Mouse (Mus musculus) hindlimb bud, embryonic 11.5 days (tissue): Measurements from ENCODE around the gene Selenon.

ENCODE experiments used
- DNase-seq: peaks from one replicate; pipeline ENCODE4 v3.0.0-alpha.2; 2012; ENCODE audit warnings: low read depth, low spot score; ENCODE audit errors: extremely low spot score

Selenon gene

GRCm38 (mm10) chr4:134578407-134578806 lies 26.4 kb upstream of the Selenon start:
- DNase-seq = no peak

DNA sequence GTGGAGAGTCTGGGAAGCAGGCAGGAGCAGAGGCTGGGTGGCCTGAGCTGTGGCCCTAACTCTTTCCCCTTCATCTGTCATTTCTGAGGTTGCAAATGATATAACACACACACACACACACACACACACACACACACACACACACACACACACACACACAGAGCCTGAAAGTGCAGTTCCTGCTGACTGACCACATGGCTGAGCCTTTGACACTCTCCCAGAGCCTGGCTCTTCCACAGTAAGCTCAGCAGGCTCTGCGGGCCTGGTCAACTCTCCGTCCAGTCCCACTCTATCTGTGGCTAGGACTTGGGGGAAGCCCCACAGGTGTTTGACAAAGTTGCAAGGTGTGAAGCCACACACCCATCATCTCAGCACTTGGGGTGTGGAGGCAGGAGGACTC lies 25.3 kb upstream of the Selenon start:
- no peak for DNase-seq

- DNase-seq = no peak
Observed at GRCm38 (mm10) chr4:134575486-134575885, 23.5 kb upstream of the Selenon start.

DNA sequence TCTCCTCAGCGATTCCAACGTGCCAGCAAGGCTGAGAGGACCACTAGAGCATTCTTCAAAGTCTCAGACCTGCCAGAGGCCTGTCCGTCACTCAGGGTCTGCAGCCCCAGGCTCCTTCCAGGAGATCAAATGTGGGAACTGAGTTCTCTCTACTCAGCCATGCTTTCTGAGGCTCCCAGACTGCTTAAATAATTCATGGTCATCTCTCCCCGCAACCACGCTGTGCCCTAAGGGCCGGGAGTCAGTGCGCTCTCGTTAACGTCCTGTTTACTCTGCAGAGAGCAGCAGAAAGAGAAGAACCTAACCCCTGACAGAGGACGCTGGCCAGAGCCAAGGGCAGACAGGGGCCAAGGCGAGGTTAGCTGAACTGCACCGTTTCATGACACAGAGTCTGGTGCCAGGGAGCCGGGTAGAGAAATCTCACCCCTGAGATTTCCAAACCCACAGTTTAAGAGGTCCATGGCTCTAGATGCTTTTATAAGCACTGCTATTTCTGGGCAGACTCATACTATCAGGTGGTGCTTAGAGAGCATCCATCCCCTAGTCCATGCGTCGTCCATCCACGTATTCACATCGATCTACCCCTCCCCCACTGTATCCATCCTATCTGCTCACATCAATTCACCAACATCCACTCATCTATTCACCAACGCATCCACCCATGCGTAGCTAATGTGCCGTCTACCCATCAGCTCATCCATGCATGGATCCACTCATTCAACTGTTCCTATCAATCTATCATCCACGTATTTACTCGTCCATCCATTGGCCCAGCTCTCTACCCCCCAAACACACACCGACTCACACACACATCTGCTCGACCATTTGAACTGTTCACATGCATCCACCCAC lies 20.7 kb upstream of the Selenon start:
- DNase-seq = no peak

DNA sequence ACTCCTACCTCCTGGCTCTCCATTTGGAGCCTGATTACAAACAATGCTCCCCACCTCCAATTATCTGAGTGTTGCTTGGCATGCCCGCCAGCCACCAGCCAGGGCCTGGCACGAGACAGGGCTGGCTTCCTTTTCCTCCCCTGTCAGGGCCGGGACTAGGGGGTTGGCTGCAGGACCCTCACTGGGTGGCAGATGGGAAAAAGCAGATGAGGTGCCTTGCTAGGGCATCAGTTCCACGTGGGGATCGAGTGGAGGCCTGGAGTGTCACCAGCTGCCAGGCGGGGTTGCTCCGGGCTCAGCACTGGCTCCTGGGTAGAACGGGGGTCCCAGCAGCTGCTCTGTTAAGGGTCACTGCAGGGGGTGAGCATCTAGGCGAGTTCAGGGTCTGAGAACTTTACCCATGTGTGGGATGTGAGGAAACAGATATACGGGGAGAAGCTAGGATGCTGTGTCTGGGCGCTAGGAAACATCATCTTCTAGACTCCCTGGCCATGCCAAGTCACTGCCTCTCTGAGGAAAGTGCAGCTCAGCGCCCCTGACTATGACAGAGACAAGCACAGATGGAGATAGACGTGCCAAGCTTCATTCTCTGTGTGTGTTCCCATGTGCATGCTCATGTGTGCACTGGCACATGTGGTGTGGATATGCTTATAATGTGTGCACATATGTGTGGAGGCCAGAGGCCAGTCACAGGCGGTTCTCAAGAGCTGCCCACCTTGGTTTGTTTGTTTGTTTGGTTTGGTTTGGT lies 18.9 kb upstream of the Selenon start:
- DNase-seq = no peak

- DNase-seq = no peak
Observed at GRCm38 (mm10) chr4:134569831-134570230, 17.9 kb upstream of the Selenon start.

DNA sequence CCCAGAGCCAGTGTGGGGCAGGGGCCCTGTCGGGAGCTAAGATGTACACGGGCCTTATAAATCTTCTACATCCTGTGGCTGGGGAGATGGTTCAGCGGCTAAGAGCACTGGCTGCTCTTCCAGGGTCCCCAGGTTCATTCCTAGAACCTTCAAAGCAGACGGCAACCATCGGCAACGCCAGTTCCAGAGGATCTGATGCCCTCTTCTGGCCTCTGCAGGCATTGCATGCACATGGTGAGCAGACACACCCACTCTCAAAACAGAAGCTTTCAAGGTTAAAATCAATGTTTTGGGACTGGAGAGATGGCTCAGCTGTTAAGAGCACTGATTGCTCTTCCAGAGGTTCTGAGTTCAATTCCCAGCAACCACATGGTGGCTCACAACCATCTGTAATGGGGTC lies 17.2 kb upstream of the Selenon start:
- no peak for DNase-seq

DNA sequence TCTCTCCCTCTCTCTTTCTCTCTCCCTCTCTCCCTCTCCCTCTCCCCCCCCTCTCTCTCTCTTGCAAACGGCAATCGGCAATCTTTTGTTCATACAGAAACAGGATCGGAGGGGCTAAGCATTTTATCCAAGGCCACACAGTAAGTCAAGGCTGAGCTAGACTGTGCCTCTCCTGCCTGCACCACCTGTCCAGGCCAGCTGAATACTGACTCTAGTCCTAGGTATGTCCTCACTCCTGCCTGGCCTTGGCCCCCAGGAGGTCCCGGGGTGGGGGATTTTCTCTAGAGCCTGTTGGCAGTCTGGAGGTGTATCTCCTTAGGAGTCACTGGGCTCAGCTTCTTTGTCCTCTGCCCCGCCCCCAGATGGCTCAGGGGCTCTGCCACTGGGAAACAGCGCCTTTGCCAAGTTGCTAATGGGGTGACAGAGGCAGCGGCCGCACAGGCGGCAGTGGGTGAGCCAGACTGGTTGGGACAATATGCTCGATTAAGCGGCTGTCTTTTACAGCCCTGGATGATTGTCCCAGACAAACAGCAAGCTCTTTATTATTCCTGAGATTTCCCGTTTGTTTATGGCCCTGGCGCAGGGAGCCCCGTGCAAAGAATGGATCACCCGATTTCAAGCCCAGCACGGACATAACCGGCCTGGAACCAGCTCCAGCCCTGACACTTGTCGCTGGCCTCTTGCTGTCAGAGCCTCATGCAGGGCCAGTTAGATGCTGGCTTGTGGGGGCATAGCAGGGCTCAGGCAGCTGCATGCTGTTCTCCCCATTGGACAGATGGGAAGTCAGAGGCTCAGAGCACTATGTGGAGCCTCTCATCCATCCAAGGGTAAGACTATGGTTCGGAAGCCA lies 15.6 kb upstream of the Selenon start:
- no peak for DNase-seq

DNA sequence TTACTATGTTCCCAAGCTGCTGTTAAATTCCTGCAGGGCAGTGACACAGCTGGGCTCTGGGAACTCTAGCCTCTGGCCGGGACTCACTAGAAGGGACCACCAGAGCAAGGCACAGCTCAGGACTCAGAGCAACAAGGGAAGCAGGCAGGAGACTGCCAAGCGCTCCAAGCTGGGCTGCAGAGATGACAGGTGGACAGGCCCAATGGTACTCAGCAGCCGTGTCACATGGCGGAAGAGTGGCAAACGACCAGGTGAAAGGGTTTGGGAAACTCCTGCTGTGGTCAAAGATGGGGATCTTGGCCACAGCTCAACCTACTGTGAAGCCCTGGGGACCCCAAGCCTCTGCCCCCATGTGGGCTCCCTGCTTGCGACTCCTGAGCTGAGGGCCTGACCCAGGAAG lies 12.1 kb upstream of the Selenon start:
- no peak for DNase-seq

- no peak for DNase-seq
Observed at GRCm38 (mm10) chr4:134563624-134564023, 11.7 kb upstream of the Selenon start.

DNA sequence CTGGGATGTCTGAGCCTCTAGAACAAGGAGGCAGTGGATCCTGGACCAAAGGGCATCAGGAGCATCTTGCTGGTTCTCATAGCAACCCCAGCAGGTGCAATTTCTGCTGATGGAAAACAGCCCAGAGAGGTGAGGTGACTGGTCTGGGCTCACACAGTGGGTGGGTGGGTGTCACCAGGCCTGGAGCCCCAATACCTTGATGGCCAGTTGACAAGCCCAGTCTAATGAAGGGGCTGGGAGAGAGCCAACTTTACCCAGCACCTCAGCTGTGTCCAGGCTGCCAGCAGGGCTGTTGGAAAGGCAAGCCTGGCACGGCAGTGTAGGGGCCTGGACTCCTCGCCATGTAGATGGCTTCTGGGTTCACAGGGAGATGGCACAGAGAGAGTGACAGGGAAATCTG lies 10.0 kb upstream of the Selenon start:
- DNase-seq = no peak

DNA sequence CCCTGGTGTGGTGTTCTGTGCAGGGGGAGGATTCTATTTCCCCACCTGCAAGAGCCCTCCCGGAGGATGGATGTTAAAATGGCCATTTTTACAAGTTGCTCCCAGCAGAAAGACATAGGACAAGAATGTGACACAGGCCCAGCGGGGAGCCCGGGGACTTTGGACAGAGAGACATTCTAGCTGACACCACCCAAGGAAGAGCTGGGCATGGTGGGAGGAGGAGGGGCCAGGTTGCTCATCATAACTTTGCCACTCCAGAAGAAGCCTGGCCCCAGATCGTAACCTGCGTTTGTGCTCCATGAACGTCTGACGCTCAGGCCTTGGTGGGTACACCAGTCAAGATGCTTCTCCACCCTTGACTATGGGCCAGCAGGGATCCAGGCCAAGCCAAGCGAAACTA lies 8.7 kb upstream of the Selenon start:
- DNase-seq = no peak

DNA sequence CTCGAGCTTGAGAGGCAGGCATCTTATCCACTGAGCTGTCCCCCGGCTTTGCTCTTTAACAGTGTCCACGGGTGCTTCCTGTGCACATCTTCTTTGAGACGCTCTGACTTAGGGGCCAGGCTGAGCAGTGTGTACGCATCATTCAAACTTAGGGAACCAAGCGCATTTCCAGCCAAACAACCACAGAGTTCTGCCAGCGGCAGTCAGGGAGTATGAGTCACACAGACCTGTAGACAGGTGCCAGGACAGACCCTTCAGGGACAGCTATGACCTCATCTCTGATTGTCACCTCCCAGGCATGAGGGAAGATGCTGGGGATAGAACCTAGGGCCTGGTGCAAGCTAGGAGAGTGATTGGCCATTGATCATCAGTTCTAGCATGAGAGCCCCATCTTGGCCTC lies 7.2 kb upstream of the Selenon start:
- DNase-seq = no peak

- DNase-seq = no peak
Observed at GRCm38 (mm10) chr4:134558570-134559113, 6.7 kb upstream of the Selenon start.

- no peak for DNase-seq
Observed at GRCm38 (mm10) chr4:134557626-134558249, 5.8 kb upstream of the Selenon start.

GRCm38 (mm10) chr4:134555956-134556580 lies 4.1 kb upstream of the Selenon start:
- no peak for DNase-seq

GRCm38 (mm10) chr4:134553631-134554030 lies 1.7 kb upstream of the Selenon start:
- no peak for DNase-seq

DNA sequence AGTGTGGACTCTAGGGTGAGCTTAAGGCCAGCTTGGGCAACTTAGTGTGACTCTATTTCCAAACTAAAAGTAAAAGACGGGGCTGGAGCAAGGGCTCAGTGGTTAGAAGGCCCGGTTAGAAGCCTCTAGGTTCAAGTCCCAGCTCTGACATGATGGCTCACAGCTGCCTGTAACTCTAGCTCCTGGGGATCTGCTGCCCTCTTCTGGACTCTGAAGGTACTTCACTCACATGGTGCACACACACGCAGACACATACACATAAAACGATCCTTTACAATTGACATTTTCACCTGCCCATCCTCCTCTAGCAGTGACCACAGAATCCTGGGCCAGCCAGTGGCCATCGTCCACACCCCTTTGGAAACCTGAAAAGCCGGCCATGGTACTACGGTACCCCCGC lies 2.1 kb downstream of the Selenon start:
- no peak for DNase-seq

GRCm38 (mm10) chr4:134548169-134548938 lies 3.6 kb downstream of the Selenon start:
- DNase-seq = no peak
